Mouse (Mus musculus) CD4-positive, CD25-positive, alpha-beta regulatory T cell, adult 4 months (primary cell): ENCODE results near the gene Gsdma3. TPM values are rescaled to one million over a fixed set of nuclear protein-coding genes. Genes with fewer than 3 reads are reported as not detected.
"Not testable (repeated sequence)": the region's sequence is repeated elsewhere in the genome, so short reads cannot be mapped to it uniquely, and the experiment has no call there.

Experiments
- ATAC-seq: one replicate; pipeline ENCODE4 v1.8.0; 2017
- polyA plus RNA-seq, 2 experiments: library from polyadenylated mRNA; unstranded; fragments of 100-300 nt; shearing (Covaris generic); gene quantifications; one replicate each; pipeline ENCODE4 v1.2.1; 2017

The Gsdma3 gene
- polyA plus RNA-seq, 2 experiments from 2014 or later, result 0.20 TPM; not detected in 1

GRCm38 (mm10) chr11:98671284-98671815 is 45.2 kb downstream of the Gsdma3 start:
- ATAC-seq, result no peak

- no peak for ATAC-seq
These were observed 45.7 kb downstream of the Gsdma3 start for GRCm38 (mm10) chr11:98671857-98672256.

DNA sequence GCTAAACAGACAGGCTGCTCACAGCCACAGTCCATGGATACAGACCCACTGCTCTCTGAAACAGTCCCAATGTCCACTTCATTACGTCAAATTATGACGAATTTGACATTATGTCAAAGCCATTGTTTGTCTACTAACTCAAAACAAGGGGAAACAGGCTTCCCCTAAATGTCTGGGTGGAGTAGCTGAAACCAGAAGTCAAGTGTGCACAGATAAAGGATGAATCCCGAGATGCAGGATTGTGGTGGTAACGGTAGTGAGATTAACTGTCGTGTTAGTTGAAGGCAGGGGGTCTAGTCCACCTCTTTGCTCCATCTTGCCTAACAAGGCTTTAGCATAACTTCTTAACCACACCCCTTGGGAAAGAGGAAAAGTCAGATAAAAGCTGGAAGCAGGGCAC is 46.3 kb downstream of the Gsdma3 start:
- no peak for ATAC-seq

- ATAC-seq, result peak; percentile 81
These were observed 47.0 kb downstream of the Gsdma3 start for GRCm38 (mm10) chr11:98673136-98673535.

GRCm38 (mm10) chr11:98675829-98676363 is 49.7 kb downstream of the Gsdma3 start:
- no peak for ATAC-seq

- no peak for ATAC-seq
These were observed 53.9 kb downstream of the Gsdma3 start for GRCm38 (mm10) chr11:98680023-98680422.

DNA sequence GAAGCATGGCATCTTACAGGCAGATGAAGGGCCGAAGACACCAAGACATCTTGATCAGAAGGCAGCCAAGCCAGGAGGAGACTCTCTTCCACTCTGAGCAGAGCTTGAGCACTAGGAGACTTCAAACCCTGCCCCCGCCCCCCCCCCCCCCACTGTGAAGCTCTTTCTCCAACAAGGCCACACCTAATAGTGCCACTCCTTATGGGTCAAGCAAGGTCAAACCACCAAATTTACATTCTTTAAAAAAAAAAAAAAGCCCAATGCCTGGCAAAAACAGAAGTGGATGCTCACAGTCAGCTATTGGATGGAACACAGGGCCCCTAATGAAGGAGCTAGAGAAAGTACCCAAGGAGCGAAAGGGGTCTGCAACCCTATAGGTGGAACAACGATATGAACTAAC is 54.4 kb downstream of the Gsdma3 start:
- ATAC-seq, result not testable (repeated sequence)

DNA sequence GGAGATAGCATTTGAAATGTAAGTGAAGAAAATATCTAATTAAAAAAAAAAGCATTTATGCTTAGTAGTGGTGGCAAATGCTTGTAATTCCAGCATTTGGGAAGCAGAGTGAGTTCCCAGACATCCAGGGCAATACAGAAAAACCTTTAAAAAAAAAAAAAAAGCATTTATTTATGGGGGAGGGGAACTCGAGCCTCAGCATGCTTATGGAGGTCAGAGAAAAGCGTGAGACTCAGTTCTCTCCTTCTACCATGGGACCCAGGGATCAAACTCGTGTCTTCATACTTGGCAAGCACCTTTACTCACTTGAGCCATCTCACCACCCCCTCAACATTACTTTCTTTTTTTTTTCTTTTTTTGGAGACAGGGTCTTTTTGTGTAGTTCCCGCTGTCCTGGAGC is 55.0 kb downstream of the Gsdma3 start:
- no peak for ATAC-seq

DNA sequence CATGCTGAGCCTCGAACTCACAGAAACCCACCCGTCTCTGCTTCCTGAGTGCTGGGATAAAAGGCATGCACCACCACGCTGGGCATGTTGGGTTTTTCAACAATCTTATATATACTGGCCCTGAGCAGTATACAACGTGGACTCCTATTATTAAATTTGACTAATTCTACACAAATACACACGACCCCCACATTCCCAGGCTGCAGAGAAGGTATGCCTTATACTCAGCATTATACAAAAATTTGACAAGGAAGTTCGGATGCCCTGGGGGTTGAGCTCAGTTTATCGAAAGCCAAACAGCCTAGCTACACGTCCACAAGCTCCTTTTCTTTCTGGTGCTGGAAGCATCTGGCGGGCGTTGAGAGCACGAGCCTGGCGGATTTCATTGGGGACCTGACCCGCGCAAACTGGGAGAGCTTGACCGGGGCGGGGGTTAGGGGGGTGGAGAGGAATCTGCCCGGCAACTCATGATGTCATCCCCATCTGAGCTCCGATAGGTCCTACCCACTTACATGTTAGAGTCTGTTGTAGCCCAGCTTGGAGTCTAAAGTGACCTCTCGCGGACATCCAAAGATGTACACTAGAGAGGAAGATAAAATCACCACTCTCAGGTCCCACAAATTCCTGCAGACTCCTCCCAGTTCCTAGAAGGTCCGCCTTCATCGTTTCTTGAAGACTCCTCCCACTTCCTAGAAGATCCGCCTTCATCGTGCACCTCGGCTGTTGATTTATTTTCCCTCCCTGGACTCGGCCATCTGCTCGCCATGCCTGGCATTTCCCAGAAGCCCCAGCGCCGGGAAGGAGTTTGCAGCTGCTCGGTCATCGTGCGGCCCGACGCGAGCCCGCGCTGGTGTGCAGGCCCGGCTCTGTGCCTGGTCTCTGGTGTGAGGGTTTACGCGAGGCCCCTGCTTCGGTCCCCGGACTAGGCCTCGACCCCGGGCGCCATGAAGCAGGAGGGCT is 55.9 kb downstream of the Gsdma3 start, which contains the start of gene Psmd3:
Gene Psmd3 (plus strand): TSS at position 769 of the 960 bp plus-strand sequence.
- peak; percentile 87 for ATAC-seq

DNA sequence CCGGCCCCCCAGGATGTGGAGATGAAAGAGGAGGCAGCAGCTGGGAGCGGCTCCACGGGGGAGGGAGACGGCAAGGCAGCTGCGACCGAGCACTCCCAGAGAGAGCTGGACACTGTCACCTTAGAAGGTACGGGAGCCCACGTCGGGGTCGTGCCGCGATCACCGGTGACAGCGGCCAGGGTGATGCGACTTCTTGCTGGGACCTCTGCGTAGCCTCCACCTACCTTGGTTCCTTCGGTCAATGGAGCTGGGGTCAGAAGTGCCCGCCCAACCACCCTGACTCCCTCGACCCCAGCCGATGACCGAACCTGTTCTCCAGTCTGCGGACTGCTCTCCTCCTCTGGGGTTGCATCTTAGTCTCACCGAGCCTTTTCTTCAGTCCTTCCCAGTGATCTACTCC is 56.7 kb downstream of the Gsdma3 start:
- peak; percentile 38 for ATAC-seq

DNA sequence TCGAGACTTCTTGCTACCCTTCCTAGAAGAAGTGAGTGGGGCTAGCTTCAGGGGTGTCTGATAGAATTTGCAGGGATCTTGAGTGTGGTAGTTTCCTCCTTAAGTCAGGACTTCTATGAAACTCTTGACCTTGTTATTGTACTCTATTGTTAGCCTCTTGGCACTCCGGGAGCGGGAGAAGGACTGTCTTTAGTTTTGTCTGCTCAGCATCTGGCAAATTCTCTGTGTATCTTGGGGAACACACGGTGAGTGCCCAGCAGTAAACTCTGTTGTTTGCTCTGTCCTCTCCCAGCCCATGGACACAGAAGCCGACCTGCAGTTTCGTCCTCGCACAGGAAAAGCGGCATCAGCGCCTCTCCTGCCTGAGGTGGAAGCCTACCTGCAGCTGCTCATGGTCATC is 59.5 kb downstream of the Gsdma3 start:
- ATAC-seq, result no peak

- no peak for ATAC-seq
These were observed 60.8 kb downstream of the Gsdma3 start for GRCm38 (mm10) chr11:98686976-98687375.

Other genes starting within 250 kb of the Gsdma3 start
- not detected for gene Tcap, start 242.5 kb upstream of the Gsdma3 start, polyA plus RNA-seq
- not detected for gene Pnmt, start 239.9 kb upstream of the Gsdma3 start, polyA plus RNA-seq
- 10 to 100 TPM in 1 of 2 experiments, 1 to 10 TPM in 1; 6.7 to 11.6 TPM for gene Pgap3, start 225.9 kb upstream of the Gsdma3 start, polyA plus RNA-seq
- under 1 TPM; 0.07 to 0.23 TPM for gene Erbb2, start 213.9 kb upstream of the Gsdma3 start, polyA plus RNA-seq
- 100 to 1,000 TPM; 150 to 155 TPM for gene Mien1, start 187.4 kb upstream of the Gsdma3 start, polyA plus RNA-seq
- 1 to 10 TPM; 3.6 to 6.2 TPM for gene Grb7, start 180.0 kb upstream of the Gsdma3 start, polyA plus RNA-seq
- gene Ikzf3, start 80.3 kb upstream of the Gsdma3 start, polyA plus RNA-seq, result 10 to 100 TPM; 77.0 to 98.7 TPM
- 1 to 10 TPM; 5.0 to 6.0 TPM for gene Zpbp2, start 75.3 kb upstream of the Gsdma3 start, polyA plus RNA-seq
- 10 to 100 TPM; 25.9 to 53.6 TPM for gene Ormdl3, start 39.0 kb upstream of the Gsdma3 start, polyA plus RNA-seq
- gene Lrrc3c, start 28.1 kb upstream of the Gsdma3 start, polyA plus RNA-seq, result not detected
- gene Gm12355, start 699 bp upstream of the Gsdma3 start, polyA plus RNA-seq, result 1 to 10 TPM; 1.0 to 9.6 TPM
- not detected for gene Gsdma2, start 20.4 kb downstream of the Gsdma3 start, polyA plus RNA-seq
- under 1 TPM in 1 of 2 experiments, not detected in 1; 0.12 TPM for gene Gsdma, start 38.0 kb downstream of the Gsdma3 start, polyA plus RNA-seq
- gene Psmd3, start 56.2 kb downstream of the Gsdma3 start, polyA plus RNA-seq, result 10 to 100 TPM; 13.8 to 17.5 TPM
- not detected for gene Csf3, start 74.9 kb downstream of the Gsdma3 start, polyA plus RNA-seq
- 10 to 100 TPM; 27.0 to 37.5 TPM for gene Med24, start 103.1 kb downstream of the Gsdma3 start, polyA plus RNA-seq
- 1 to 10 TPM; 4.8 to 5.7 TPM for gene Thra, start 114.3 kb downstream of the Gsdma3 start, polyA plus RNA-seq
- 10 to 100 TPM in 1 of 2 experiments, 1 to 10 TPM in 1; 4.9 to 12.3 TPM for gene Nr1d1, start 149.0 kb downstream of the Gsdma3 start, polyA plus RNA-seq
- gene Msl1, start 169.2 kb downstream of the Gsdma3 start, polyA plus RNA-seq, result 10 to 100 TPM; 22.3 to 24.8 TPM
- 10 to 100 TPM; 13.6 to 14.5 TPM for gene Casc3, start 178.5 kb downstream of the Gsdma3 start, polyA plus RNA-seq
- gene Rapgefl1, start 210.4 kb downstream of the Gsdma3 start, polyA plus RNA-seq, result under 1 TPM in 1 of 2 experiments, not detected in 1; 0.48 TPM
- 10 to 100 TPM; 13.5 to 13.9 TPM for gene Wipf2, start 237.3 kb downstream of the Gsdma3 start, polyA plus RNA-seq